Mouse (Mus musculus) heart, postnatal 0 days (tissue): Measurements from ENCODE around the gene Nudt17.

ENCODE experiments used
- CTCF ChIP-seq: IDR thresholded peaks from 2 replicates; pipeline ENCODE4 v1.5.1; 2016; ENCODE audit warnings: antibody characterized with exemption, control low read depth, low read depth
- EP300 ChIP-seq: IDR thresholded peaks from 2 replicates; pipeline ENCODE4 v1.6.1; 2016; ENCODE audit warnings: antibody characterized with exemption, low read depth

- TF ChIP-seq EP300 = no peak
- no peak for TF ChIP-seq CTCF
Observed at GRCm38 (mm10) chr3:96696198-96696765, 12.1 kb downstream of the Nudt17 start, which contains the start of gene Pias3.
